Mouse (Mus musculus) gastrocnemius, adult 8-10 months (tissue): Measurements from ENCODE around the gene Flywch2. TPM values are rescaled to one million over a fixed set of nuclear protein-coding genes. Genes with fewer than 3 reads are reported as not detected.
A peak's percentile ranks its signal among the peaks of the same experiment; 100 is the strongest.

ENCODE experiments used
- DNase-seq, 2 experiments: peaks; one replicate each; pipeline ENCODE4 v3.0.0; 2022; ENCODE audit warnings: low spot score in 2 of 2
- total RNA-seq, 4 experiments: library from RNA; stranded (reverse); gene quantifications; 2 replicates each; pipeline ENCODE4 v1.2.4; 2022

Gene Flywch2
- not detected for total RNA-seq

DNA sequence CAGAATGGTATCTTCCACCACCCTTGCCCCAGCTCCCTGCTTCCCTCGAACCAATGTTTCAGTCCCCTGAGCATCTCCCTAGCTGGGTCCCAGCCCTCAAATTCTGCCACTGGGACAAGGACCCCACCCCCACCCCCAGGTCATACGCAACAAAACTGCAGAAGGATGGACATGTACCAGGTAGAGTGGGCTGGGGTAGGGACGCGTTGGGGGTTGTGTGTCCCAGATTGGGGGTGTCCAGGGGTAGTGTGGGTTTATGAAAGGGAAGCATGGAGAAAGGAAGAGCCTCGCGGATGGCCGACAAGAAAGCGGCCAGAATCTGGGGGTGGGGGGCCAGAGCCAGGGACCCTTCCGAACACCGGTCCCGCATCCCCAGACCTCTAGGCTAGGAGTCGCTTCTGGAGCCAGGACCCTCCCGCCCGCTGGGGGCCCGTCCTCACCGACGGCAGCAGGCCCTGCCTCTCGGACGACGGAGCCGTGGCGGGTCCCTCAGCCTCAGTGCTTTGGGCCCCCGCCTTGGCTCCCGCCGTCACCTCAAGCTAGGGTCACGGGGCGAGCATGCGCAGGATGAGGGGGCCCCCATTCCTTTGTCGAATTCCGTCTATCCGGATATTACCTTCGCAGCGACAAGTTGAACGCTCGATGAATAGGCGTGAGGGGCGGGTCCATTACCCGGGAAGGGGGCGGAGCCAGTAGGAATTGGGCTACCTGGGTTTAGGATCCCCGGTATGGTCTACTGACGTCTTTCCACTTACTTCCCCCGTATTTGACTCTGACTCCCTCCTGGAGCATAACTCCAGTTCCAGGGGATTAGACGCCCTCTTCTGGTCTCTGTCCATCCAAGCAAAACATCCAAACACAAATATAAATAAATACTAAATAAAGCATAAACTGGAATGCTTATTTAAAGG lies at the start of gene Flywch2:
TSS of gene Flywch2 (minus strand) at position 521 of the 911 bp plus-strand sequence.
- DNase-seq: peak; percentile 25 to 44

DNA sequence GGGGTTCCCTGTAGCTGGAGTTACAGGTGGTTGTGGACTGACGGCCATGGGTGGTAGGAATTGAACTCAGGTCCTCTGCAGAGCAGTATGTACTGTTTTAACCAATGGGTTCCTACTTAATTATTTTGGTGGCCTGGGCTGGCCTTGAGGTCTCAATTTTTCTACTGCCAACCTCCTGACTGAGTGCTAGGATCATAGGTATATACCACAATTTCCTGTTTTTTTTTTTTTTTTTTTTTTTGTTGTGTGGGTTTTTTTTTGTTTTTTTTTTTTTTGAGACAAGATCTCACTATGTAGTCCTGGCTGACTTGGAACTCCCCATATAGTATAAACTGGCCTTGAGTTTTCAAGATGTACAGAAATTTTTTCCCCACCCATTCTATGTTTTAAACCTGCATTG lies 45.3 kb upstream of the Flywch2 start:
- DNase-seq: no peak

DNA sequence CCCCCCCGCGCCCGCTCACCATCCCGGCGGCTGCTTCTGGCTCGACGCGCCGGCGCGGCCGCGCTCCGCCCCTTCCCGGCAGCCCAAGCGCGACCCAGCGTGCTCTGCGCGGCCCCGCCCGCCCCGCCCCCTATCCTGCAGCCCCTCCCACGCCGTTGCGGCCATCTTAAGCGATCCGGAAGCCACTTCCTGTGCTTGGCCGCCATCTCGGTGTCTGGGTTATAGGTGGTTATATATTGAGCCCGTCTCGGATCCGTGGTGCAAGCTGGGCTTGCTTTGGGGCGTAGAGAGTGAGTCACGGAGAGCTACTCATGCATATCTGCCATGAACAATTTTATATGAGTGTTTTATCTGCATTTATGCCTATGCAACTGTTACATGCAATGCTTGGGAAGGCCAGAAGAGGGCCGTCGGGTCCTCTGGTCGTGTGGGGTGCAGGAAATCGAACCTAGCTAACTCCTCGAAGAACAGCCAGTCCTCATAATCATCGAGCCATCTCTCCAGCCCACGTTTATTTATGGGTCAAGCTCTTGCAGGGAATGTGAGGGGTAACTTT lies 43.3 kb upstream of the Flywch2 start, which contains the start of gene Elob:
TSS of gene Elob (minus strand) at position 73 of the 556 bp plus-strand sequence.
- DNase-seq: peak; percentile 71 to 81

DNA sequence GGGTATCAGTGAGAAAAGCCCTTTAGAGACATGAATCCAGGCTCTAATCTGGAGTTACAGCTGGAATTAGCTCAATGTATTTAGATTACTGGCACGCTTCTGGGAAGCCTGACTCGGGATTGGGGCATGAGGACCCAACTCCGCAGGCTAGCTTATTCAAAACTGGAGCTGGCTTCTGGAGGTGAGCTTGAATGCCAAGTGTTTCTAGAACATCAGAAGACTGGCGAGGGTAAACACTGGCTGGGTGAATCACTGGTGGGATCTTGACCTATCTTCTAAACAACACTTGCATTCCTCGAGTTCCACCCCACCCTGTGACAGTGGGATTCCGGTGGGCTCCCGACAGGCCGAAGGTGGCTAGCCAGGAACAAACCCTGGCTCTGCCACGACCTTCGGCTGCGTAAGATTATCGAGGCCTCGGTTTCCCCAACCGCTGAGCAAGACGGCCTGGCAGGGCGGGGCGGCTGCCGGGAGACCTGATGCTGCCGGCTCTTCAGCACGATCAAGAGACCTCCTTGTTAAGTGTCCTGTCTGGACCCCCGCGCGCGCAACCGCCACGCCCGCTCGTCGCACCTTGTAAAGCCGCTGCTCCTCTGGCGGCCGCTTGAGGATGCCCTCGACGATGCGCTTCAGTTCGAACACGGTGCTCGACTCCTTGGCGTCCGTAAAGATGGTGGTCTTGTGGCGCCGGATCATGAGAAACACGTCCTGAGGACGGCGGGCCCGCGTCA lies 42.6 kb upstream of the Flywch2 start:
- peak; percentile 40 to 44 for DNase-seq

DNA sequence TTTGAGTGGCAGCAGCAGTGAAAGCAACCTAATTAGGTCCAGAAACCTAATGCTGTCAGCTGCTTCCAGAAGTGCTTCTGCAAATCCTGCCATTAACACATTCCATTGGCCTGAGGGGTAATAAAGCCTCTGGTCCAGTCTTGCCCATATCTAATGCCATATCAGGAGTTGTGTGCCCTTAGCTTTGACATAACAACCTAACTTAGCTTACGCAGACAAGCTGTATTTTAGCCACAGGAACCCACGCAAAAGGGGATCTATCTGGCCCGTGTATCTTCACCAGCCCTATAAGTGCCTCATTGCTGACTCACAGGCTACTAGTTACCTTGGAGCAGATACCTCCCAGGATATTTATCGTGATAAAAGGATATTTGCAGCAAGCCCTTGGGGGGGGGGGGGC lies 39.7 kb upstream of the Flywch2 start:
- no peak for DNase-seq

DNA sequence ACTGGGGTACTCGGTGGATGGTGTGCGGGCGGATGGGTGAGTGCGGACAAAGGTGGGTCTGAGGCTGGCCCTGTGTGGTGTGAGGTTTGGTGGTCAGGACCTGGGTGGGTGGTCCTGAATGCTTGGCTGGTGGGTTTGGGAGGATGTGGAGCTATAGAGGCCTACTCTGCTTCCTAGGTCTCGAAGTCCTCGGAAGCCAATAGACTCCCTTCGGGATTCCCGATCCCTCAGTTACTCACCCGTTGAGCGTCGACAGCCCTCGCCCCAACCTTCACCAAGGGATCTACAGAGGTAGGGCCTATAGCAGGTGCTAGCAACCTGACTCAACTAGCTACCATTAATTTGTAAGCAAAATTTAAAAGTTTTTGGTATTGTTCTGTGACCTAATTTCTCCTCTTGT lies 37.7 kb upstream of the Flywch2 start:
- DNase-seq: no peak

DNA sequence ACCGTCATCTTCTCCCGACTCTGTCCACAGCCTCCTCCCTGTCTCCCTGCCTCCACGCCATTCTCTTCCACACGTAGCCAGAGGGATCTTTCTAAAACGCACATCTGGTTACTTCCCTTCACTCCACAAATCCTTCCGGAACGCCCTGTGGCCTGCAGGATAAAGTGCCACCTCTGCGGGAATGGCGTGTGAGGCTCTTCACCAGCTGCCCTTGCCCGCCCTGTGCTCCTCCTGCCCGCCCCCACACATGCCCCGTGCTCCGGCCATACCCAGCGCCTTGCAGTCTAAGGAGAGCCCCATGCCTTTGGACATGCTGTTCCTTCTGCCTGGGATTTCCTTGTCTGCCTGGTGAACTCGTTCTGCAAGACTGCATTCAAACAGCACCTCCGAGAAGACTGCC lies 37.1 kb upstream of the Flywch2 start:
- no peak for DNase-seq

DNA sequence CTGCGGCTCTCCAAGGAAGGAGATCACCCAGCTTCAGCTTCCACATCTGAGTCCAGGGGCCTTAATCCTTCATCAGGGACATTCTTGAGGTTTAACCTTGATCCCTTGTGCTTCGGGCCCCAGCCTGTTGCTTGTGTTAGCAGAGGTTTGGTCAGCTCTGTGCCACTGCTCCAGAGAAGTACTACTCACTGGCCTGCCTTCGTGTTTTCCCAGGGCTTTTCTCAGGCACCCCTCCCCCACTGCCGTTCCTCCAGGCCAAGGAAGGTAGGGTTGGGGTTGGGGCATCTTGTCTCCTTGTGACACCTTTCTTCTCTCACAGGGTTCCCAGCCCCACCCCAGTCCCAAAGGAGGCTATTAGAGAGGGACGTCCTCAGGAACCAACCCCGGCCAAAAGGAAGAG lies 36.2 kb upstream of the Flywch2 start:
- DNase-seq: no peak

DNA sequence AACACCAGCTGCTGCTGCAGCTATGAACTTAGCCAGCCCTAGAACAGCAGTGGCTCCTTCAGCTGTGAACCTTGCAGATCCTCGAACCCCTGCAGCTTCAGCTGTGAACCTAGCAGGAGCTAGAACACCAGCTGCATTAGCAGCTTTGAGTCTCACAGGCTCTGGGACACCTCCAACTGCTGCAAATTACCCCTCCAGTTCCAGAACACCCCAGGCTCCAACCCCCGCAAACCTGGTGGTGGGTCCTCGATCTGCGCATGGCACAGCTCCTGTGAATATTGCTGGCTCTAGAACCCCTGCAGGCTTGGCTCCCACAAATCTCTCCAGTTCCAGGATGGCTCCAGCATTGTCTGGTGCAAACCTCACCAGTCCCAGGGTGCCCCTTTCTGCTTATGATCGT lies 34.9 kb upstream of the Flywch2 start:
- DNase-seq: peak in 1 of 2 experiments; percentile 1

DNA sequence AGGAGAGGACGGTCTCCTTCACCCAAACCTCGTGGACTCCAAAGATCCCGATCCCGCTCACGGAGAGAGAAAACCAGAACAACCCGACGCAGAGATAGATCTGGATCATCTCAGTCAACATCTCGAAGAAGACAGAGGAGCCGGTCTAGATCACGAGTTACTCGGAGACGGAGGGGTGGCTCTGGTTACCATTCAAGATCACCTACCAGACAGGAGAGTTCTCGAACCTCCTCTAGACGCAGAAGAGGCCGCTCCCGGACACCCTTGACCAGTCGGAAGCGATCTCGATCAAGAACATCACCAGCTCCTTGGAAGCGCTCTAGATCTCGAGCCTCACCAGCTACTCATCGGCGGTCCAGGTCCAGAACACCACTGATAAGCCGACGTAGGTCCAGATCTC lies 33.4 kb upstream of the Flywch2 start:
- no peak for DNase-seq

DNA sequence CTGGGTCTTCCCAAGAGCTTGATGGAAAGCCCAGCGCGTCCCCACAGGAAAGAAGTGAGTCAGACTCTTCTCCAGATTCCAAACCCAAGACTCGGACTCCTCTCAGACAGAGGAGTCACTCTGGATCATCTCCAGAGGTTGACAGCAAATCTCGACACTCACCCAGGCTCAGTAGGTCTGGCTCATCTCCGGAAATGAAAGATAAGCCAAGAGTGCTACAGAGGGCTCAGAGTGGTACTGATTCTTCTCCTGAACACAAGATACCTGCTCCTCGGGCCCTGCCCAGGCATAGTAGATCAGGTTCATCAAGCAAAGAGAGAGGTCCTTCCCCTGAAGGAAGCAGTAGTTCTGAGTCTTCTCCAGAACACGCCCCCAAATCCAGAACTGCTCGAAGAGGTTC lies 32.7 kb upstream of the Flywch2 start:
- no peak for DNase-seq

DNA sequence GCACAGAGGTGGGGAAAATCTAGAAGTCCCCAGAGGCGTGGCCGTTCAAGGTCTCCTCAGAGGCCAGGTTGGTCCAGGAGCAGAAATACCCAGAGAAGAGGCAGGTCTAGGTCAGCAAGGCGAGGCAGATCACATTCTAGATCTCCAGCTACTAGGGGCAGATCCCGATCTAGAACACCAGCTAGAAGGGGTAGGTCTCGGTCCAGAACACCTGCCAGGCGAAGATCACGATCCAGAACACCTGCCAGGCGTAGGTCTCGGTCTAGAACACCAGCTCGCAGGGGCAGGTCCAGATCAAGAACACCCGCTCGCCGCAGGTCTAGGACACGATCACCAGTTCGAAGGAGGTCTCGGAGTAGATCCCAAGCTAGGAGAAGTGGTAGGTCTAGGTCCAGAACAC lies 29.8 kb upstream of the Flywch2 start:
- DNase-seq: no peak

DNA sequence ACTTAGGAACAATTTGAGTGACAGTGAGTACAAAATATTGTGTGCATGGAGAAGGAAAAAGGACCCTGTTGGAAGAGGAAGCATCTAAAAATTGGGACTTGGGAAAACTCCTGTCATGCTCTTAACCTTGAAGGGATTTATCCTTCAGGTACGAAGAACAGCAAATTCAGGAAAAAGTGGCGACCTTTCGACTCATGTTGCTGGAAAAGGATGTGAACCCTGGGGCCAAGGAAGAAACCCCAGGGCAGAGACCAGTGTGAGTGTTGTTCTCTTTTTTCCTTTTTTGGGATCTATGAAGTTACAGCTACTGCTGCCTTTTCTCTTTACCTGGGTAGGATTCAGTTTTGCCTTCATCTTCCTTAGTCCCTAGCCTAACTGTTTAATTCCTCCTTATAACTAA lies 22.0 kb upstream of the Flywch2 start:
- no peak for DNase-seq

DNA sequence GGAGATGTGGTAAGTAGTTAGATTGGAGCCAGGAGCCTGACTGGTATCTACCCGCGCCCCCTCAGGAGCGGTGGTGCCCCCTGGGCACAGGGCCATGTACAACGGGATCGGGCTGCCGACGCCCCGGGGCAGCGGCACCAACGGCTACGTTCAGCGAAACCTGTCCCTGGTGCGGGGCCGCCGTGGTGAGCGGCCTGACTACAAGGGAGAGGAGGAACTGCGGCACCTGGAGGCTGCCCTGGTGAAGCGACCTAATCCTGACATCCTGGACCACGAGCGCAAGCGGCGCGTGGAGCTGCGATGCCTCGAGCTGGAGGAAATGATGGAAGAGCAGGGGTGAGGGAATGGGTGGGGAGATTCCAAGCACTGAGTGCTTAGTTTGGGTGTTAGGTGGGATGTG lies 21.0 kb upstream of the Flywch2 start:
- no peak for DNase-seq

DNA sequence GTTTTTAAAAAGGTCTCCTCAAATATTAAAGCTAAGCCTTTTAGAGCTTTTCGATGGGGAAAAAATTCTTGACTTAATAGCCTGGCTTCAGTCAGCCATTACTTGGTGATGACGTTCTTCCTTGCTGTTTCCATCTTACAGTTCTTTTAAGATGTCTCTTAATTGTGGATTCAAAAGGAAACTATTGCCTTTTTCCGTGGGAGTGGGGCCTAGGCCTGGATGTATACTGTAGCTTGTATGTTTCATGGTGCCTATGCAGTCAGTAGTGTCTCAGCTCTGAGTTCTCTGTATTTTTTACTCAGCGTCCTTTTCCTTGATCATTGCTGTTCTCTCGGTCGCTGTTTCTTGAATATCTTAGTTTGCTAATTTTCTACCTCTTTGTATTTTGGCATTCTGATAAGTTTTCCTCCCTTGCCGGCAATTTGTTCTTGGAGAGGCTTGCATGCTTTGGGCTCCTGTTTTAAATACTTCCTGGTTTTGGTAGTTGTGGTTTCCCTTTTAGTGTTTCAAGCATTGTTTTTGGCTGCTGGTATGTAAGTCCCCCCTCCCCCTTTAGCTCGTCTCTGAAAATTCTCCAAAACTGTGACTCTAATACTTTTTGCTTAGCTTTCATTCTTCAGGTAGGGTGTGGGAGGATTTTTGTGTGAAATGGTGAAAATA lies 18.7 kb upstream of the Flywch2 start:
- no peak for DNase-seq

DNA sequence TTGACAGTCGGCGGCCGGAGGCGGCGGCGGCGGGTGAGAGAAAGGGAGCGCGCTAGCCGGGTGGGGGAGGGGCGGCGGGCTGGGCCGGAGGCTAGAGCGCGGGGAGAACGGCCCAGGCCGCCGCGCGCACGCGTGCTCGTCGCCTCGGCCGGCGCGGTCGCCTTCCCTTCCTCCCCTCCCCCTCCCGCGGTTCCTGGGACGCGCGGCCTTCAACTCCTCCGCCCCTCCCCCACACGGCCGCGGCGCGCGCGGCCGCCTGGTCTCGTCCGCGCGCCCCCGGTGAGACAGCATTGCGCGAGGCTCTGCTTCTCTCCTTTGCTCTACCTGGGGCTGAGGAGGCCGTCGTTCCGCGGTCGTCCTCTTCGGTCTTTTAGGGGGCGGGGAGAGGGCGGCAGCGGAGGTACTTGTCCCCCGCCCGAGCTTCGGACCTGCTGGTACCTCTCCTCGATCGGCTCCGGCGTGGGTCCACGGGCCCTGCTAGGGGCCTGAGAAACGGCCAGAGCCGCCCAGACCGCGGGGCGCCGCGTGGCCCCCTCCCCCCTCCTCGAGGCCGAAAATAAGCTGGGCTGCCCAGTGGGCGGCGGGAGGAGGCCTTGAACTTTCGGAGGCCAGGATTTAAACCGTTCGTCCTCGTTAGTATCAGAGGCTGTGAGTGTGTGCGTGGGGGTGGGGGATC lies 17.6 kb upstream of the Flywch2 start:
- peak; percentile 53 to 64 for DNase-seq

DNA sequence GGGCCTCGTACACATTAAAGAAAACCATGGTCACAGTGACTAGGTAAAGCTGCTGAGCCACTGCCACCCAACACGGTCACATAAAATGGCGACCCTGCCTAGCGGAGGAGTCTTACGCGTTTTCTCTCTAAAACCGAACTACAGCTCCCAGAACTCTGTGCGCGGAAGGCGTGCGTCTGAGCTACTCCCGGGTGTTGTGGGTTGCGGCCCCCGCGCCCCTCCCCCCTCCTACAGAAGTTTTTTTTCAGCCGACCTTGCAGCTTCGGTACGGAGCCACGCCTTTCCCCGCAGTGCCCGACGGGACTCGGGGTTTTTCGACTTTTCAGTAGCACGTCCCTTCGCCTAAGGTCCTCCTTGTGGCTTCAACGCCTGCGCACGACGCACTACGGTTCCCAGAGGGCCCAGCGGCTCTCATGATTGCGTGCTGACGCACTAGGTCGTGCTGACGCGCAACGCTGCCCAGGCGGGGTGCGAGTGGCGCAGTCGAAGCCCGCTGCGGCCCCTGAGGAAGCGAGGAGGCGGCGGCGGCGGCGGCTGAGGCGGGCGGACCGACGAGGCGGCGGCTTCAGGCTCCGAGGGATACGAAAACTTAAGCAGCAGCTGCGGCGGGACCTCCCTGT lies 17.0 kb upstream of the Flywch2 start:
- peak; percentile 96 to 98 for DNase-seq

DNA sequence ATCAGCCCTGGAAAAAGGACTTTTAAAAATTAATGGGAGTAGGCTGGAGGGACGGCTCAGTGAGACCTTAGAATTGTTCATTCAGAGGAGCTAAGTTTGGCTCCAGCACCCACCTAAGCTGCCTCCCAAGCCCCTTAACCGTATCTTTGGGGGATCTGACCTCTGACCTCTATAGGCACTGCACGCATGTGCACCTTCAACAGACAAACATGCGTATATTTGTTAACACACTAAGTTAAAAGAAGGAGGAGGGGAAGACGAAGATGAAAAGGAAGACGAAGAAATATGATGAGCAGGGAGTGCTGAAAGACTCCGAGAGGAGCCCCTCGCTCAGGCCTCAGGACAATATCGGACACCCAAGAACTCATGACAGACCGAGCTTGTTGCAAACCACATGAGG lies 15.7 kb upstream of the Flywch2 start:
- no peak for DNase-seq

DNA sequence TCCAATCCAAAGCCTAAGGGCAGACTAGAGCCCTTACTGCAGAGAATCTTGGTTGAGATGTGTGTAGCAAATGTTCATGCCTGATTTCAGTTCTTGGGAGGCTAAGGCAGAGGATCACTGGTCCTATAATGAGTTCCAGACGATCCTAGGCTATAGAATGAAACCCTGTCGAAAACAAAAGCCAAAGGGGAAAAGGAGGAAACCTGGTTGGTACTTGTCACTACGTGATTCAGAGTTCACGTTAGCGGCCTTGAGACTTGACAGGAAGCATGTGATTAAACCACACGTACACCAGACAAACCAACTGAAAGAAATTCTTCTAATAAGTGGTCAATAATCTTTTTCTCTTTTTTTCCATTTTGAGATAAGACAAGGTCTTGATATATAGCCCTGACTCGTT lies 11.4 kb upstream of the Flywch2 start:
- DNase-seq: no peak

DNA sequence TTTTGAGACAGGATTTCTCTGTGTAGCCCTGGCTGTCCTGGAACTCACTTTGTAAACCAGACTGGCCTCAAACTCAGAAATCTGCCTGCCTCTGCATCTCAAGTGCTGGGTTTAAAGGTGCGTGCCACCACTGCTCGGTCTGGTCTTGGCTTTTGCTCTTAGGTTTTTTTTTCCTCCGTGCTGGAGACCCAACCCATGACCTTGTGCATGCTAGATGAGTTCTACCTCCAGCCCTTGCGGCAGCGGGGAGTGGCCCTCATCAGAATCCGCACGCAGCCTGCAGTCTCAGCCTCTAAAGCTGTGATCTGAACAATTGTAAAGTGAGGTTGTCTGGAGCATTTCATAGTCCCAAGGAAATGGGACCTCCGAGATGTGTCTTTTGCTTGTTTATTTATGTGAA lies 9.4 kb upstream of the Flywch2 start:
- no peak for DNase-seq

DNA sequence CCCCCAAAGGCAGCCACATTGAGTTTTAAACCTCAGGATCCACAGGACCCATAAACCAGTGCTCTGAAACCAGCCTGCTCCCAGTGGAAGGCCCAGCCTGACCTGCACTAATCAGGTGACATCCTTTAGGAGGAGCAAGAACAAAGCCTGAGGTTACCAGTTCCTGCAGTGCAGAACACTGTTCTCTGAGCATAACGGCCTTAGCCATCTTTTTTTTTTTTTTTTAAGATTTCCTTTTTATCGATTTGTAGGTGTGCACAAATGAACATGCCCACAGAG lies 5.1 kb upstream of the Flywch2 start:
- DNase-seq: no peak
